25 mouse cellular contexts compared by ENCODE assay signal in genomic region chr19:24746266-24746875, GRCm38 (mm10).
DNase-seq lines count a peak whose midpoint lies in the region; ATAC-seq lines count a peak whose summit lies in the region.
"Had no signal": no experiment of that assay in that cellular context is flagged by ENCODE, and none has a peak within 500 bp of the region (broad histone marks: within the 10 kb centered on the region; RNA-seq: fewer than 3 reads in every experiment).

No protein-coding gene starts in this region.

- intact Hi-C loops in heart, postnatal 14 days (cut with DNase I): no loop called here

- H3K27ac ChIP-seq in midbrain, embryonic 11.5 days (ENCODE audit: low read depth, low read length): no peak overlapping the region
- no peak overlapping the region for H3K27ac ChIP-seq in midbrain, embryonic 16.5 days (ENCODE audit: low read length)
- H3K27ac ChIP-seq in stomach, embryonic 14.5 days (ENCODE audit: low read length): peak overlapping the region; percentile 45; the same call in 1 of the 2 replicates
- H3K27ac ChIP-seq in kidney, embryonic 16.5 days (ENCODE audit: low read length): no peak overlapping the region
- H3K27ac ChIP-seq: liver, embryonic 15.5 days; lung, embryonic 15.5 days; neural tube, embryonic 15.5 days had no signal

- H3K4me2 ChIP-seq in midbrain, embryonic 11.5 days: no peak overlapping the region
- no peak overlapping the region for H3K4me2 ChIP-seq in midbrain, embryonic 16.5 days (ENCODE audit: low read length)
- H3K4me2 ChIP-seq in stomach, embryonic 14.5 days (replicated peaks; ENCODE audit: low read depth, low read length): no peak overlapping the region
- no peak overlapping the region for H3K4me2 ChIP-seq in kidney, embryonic 16.5 days (replicated peaks; ENCODE audit: low read depth, low read length)
- H3K4me2 ChIP-seq: liver, embryonic 15.5 days; lung, embryonic 15.5 days; neural tube, embryonic 15.5 days had no signal

- no peak overlapping the region for H3K4me3 ChIP-seq in midbrain, embryonic 11.5 days (ENCODE audit: low read depth, low read length)
- no peak overlapping the region for H3K4me3 ChIP-seq in midbrain, embryonic 16.5 days (ENCODE audit: low read depth, low read length)
- H3K4me3 ChIP-seq in stomach, embryonic 14.5 days (ENCODE audit: low read depth, low read length): no peak overlapping the region
- H3K4me3 ChIP-seq in kidney, embryonic 16.5 days (ENCODE audit: low read length): no peak overlapping the region
- H3K4me3 ChIP-seq: erythroblast, embryonic 14.5 days; liver, embryonic 15.5 days; lung, embryonic 15.5 days; megakaryocyte, embryonic 14.5 days; neural tube, embryonic 15.5 days had no signal

- H3K27me3 ChIP-seq in midbrain, embryonic 11.5 days (ENCODE audit: control insufficient read depth, insufficient read depth, low read length): no peaks in the 10 kb centered on the region
- H3K27me3 ChIP-seq in midbrain, embryonic 16.5 days (ENCODE audit: control insufficient read depth, insufficient read depth, low read depth, low read length): no peaks in the 10 kb centered on the region
- H3K27me3 ChIP-seq in stomach, embryonic 14.5 days (ENCODE audit: control insufficient read depth, insufficient read depth, low read length): no peaks in the 10 kb centered on the region
- no peaks in the 10 kb centered on the region for H3K27me3 ChIP-seq in kidney, embryonic 16.5 days (ENCODE audit: insufficient read depth, low read length)
- H3K27me3 ChIP-seq: liver, embryonic 15.5 days; lung, embryonic 15.5 days; neural tube, embryonic 15.5 days had no signal

- no peaks in the 10 kb centered on the region for H3K4me1 ChIP-seq in midbrain, embryonic 11.5 days (ENCODE audit: control insufficient read depth, insufficient read depth, low read length)
- no peaks in the 10 kb centered on the region for H3K4me1 ChIP-seq in midbrain, embryonic 16.5 days (ENCODE audit: control insufficient read depth, insufficient read depth, low read length)
- 0 out of 2 replicates have a peak, but pooled peaks cover 3% of the 10 kb centered on the region for H3K4me1 ChIP-seq in stomach, embryonic 14.5 days (ENCODE audit: control insufficient read depth, insufficient read depth, low read length)
- no peaks in the 10 kb centered on the region for H3K4me1 ChIP-seq in kidney, embryonic 16.5 days (ENCODE audit: insufficient read depth, low read length)
- H3K4me1 ChIP-seq: liver, embryonic 15.5 days; lung, embryonic 15.5 days; megakaryocyte, embryonic 14.5 days; neural tube, embryonic 15.5 days had no signal

- H3K36me3 ChIP-seq in midbrain, embryonic 11.5 days (ENCODE audit: control insufficient read depth, insufficient read depth, low read length): no peaks in the 10 kb centered on the region
- no peaks in the 10 kb centered on the region for H3K36me3 ChIP-seq in midbrain, embryonic 16.5 days (ENCODE audit: control insufficient read depth, insufficient read depth, low read length)
- no peaks in the 10 kb centered on the region for H3K36me3 ChIP-seq in stomach, embryonic 14.5 days (ENCODE audit: control insufficient read depth, insufficient read depth, low read length)
- H3K36me3 ChIP-seq in kidney, embryonic 16.5 days (ENCODE audit: insufficient read depth, low read length): no peaks in the 10 kb centered on the region
- H3K36me3 ChIP-seq: liver, embryonic 15.5 days; lung, embryonic 15.5 days; neural tube, embryonic 15.5 days had no signal

- no peak overlapping the region for H3K9ac ChIP-seq in midbrain, embryonic 11.5 days (ENCODE audit: low read length)
- H3K9ac ChIP-seq in midbrain, embryonic 16.5 days (ENCODE audit: low read depth, low read length): no peak overlapping the region
- no peak overlapping the region for H3K9ac ChIP-seq in stomach, embryonic 14.5 days (replicated peaks; ENCODE audit: low read depth, low read length)
- H3K9ac ChIP-seq in kidney, embryonic 16.5 days (replicated peaks; ENCODE audit: low read length): no peak overlapping the region
- H3K9ac ChIP-seq: liver, embryonic 15.5 days; lung, embryonic 15.5 days; neural tube, embryonic 15.5 days had no signal

- whole genome bisulfite sequencing in midbrain, embryonic 11.5 days: 85% methylated on average over 4 of the region's 4 CpGs
- WGBS in midbrain, embryonic 16.5 days: 87% methylated on average over 4 of the region's 4 CpGs
- 70% methylated on average over 4 of the region's 4 CpGs for WGBS in stomach, embryonic 14.5 days
- WGBS in kidney, embryonic 16.5 days: 83% methylated on average over 4 of the region's 4 CpGs

- peak; percentile 16 for DNase-seq in heart, adult 11 months
- no peak for DNase-seq in heart, postnatal 14 days
- DNase-seq in midbrain, embryonic 11.5 days (ENCODE audit: low spot score, missing footprints): peak; percentile 81
- DNase-seq in layer of hippocampus, adult 11-12 months (ENCODE audit: low spot score): no peak
- DNase-seq: adrenal gland, adult 2 months; cerebellum, adult 2 months; cerebellum, postnatal 14 days; gastrocnemius, postnatal 10 days; kidney, adult 2 months; kidney, postnatal 10 days; midbrain, embryonic 14.5 days; retina, postnatal 1 day; right cerebral cortex, postnatal 14 days; thymus, adult 2 months; thymus, postnatal 36 days had no signal

- no peaks in the 10 kb centered on the region for H3K9me3 ChIP-seq in midbrain, embryonic 11.5 days (ENCODE audit: control insufficient read depth, low read length)
- H3K9me3 ChIP-seq in midbrain, embryonic 16.5 days (replicated peaks; ENCODE audit: control insufficient read depth, low read length, poor library complexity, severe bottlenecking): no peaks in the 10 kb centered on the region
- no peaks in the 10 kb centered on the region for H3K9me3 ChIP-seq in stomach, embryonic 14.5 days (ENCODE audit: control insufficient read depth, low read depth, low read length)
- H3K9me3 ChIP-seq in kidney, embryonic 16.5 days (ENCODE audit: low read length): no peaks in the 10 kb centered on the region
- H3K9me3 ChIP-seq: liver, embryonic 15.5 days; lung, embryonic 15.5 days; megakaryocyte, embryonic 14.5 days; neural tube, embryonic 15.5 days had no signal

- ATAC-seq in midbrain, embryonic 11.5 days (ENCODE audit: low FRiP score): no peak
- no peak for ATAC-seq in midbrain, embryonic 16.5 days
- no peak for ATAC-seq in stomach, embryonic 14.5 days (ENCODE audit: insufficient number of reproducible peaks, insufficient read depth, low FRiP score, low read depth)
- no peak for ATAC-seq in kidney, embryonic 16.5 days (ENCODE audit: low FRiP score, low TSS enrichment)
- ATAC-seq: activated CD4-positive, CD25-positive, alpha-beta regulatory T cell, adult 4 months; CD4-positive, CD25-positive, alpha-beta regulatory T cell, adult 4 months had no signal

Comparison
In these comparisons a context has a peak if more than half of its experiments do, and no peak if none do; other contexts are left out.
1. DNase-seq: peak in heart, adult 11 months (single experiment) and midbrain, embryonic 11.5 days (single experiment); none in heart, postnatal 14 days (0 of 2) and layer of hippocampus, adult 11-12 months (single experiment).